In genomic region chr4:117304239-117305025, GRCm38 (mm10) we compare ENCODE assay signal across 8 mouse cellular contexts. TPM values are rescaled to one million over a fixed set of nuclear protein-coding genes. Genes with fewer than 3 reads are reported as not detected.
DNase-seq lines count a peak whose midpoint lies in the region; ATAC-seq lines count a peak whose summit lies in the region.

No protein-coding gene starts in this region.

- peak overlapping the region; percentile 34 for H3K9ac ChIP-seq in kidney, embryonic 14.5 days (ENCODE audit: low read depth, low read length)
- peak overlapping the region; percentile 26; the same call in 1 of the 2 replicates for H3K9ac ChIP-seq in neural tube, embryonic 12.5 days

- no peak for ATAC-seq in kidney, embryonic 14.5 days (ENCODE audit: low FRiP score, low TSS enrichment)
- ATAC-seq in neural tube, embryonic 12.5 days (ENCODE audit: low FRiP score, low read depth), result peak; percentile 26; the same call in 1 of the 2 replicates
- no peak for ATAC-seq in inflammation-experienced regulatory T-cells, adult 6 months

- no peak for DNase-seq in kidney, adult 8-10 months
- DNase-seq in embryonic facial prominence, embryonic 10.5 days (ENCODE audit: low spot score), result peak; percentile 49
- DNase-seq in limb, embryonic 10.5 days (ENCODE audit: low spot score), result peak; percentile 56
- DNase-seq in cerebellum, postnatal 4 days (ENCODE audit: low spot score in 2 of 2), result no peak
- DNase-seq in frontal cortex, postnatal 25 days (ENCODE audit: low spot score in 2 of 2), result no peak

- 2% methylated on average over 52 of the region's 54 CpGs for WGBS in kidney, embryonic 14.5 days
- WGBS in embryonic facial prominence, embryonic 10.5 days, result 3% methylated on average over 54 of the region's 54 CpGs
- WGBS in limb, embryonic 10.5 days, result 2% methylated on average over 54 of the region's 54 CpGs
- WGBS in neural tube, embryonic 12.5 days, result 4% methylated on average over 54 of the region's 54 CpGs

- H3K4me1 ChIP-seq in kidney, embryonic 14.5 days (ENCODE audit: control insufficient read depth, insufficient read depth, low read length), result peaks cover 27% of the 10 kb centered on the region
- peaks cover 51% of the 10 kb centered on the region for H3K4me1 ChIP-seq in embryonic facial prominence, embryonic 10.5 days
- H3K4me1 ChIP-seq in limb, embryonic 10.5 days, result peaks cover 49% of the 10 kb centered on the region
- peaks cover 40% of the 10 kb centered on the region for H3K4me1 ChIP-seq in neural tube, embryonic 12.5 days

- H3K27me3 ChIP-seq in kidney, embryonic 14.5 days (ENCODE audit: control insufficient read depth, insufficient read depth, low read length), result peaks cover 81% of the 10 kb centered on the region
- peaks cover 84% of the 10 kb centered on the region for H3K27me3 ChIP-seq in embryonic facial prominence, embryonic 10.5 days (replicated peaks; ENCODE audit: low read depth, poor library complexity, severe bottlenecking)
- H3K27me3 ChIP-seq in limb, embryonic 10.5 days (ENCODE audit: low read depth, poor library complexity, severe bottlenecking), result peaks cover 99% of the 10 kb centered on the region
- H3K27me3 ChIP-seq in neural tube, embryonic 12.5 days (replicated peaks), result peaks cover 64% of the 10 kb centered on the region

- peak overlapping the region; percentile 39 for H3K4me3 ChIP-seq in kidney, embryonic 14.5 days (ENCODE audit: low read length)
- H3K4me3 ChIP-seq in embryonic facial prominence, embryonic 10.5 days, result peak overlapping the region; percentile 60
- H3K4me3 ChIP-seq in limb, embryonic 10.5 days, result peak overlapping the region; percentile 57
- peak overlapping the region; percentile 31 for H3K4me3 ChIP-seq in neural tube, embryonic 12.5 days

- peak overlapping the region; percentile 70 for H3K4me2 ChIP-seq in kidney, embryonic 14.5 days (replicated peaks; ENCODE audit: low read depth, low read length)
- H3K4me2 ChIP-seq in neural tube, embryonic 12.5 days (replicated peaks), result peak overlapping the region; percentile 67

- H3K27ac ChIP-seq in kidney, embryonic 14.5 days (ENCODE audit: low read depth, low read length), result no peak overlapping the region
- H3K27ac ChIP-seq in embryonic facial prominence, embryonic 10.5 days (replicated peaks), result peak overlapping the region; percentile 36
- H3K27ac ChIP-seq in limb, embryonic 10.5 days, result peak overlapping the region; percentile 50; the same call in 1 of the 2 replicates
- no peak overlapping the region for H3K27ac ChIP-seq in neural tube, embryonic 12.5 days

- no peaks in the 10 kb centered on the region for H3K36me3 ChIP-seq in kidney, embryonic 14.5 days (ENCODE audit: control insufficient read depth, insufficient read depth, low read length)
- no peaks in the 10 kb centered on the region for H3K36me3 ChIP-seq in embryonic facial prominence, embryonic 10.5 days (replicated peaks)
- no peaks in the 10 kb centered on the region for H3K36me3 ChIP-seq in limb, embryonic 10.5 days
- H3K36me3 ChIP-seq in neural tube, embryonic 12.5 days, result no peaks in the 10 kb centered on the region

- no peaks in the 10 kb centered on the region for H3K9me3 ChIP-seq in kidney, embryonic 14.5 days (ENCODE audit: control insufficient read depth, low read length)
- H3K9me3 ChIP-seq in embryonic facial prominence, embryonic 10.5 days, result no peaks in the 10 kb centered on the region
- H3K9me3 ChIP-seq in limb, embryonic 10.5 days (replicated peaks), result no peaks in the 10 kb centered on the region
- H3K9me3 ChIP-seq in neural tube, embryonic 12.5 days, result no peaks in the 10 kb centered on the region

RNA-seq across cellular contexts. Expression of gene Armh1, which starts 52.5 kb away (rescaled TPM):
- polyA plus RNA-seq in kidney, embryonic 14.5 days (2014; fragmentation: Nextera tagmentation; extraction: Ambion mirVana), result 0.15 and 0.54 TPM in 2 replicates
- polyA plus RNA-seq in embryonic facial prominence, embryonic 10.5 days (2016; fragmentation: Nextera tagmentation; extraction: Ambion mirVana), result 0.26 TPM in 2 replicates
- 0.09 and 0.25 TPM in 2 replicates for polyA plus RNA-seq in limb, embryonic 10.5 days (2016; fragmentation: Nextera tagmentation; extraction: Ambion mirVana)
- 0.28 and 0.85 TPM in 2 replicates for polyA plus RNA-seq in neural tube, embryonic 12.5 days (2016; fragmentation: Nextera tagmentation; extraction: Ambion mirVana)
- polyA plus RNA-seq in inflammation-experienced regulatory T-cells, adult 6 months (2017; shearing (Covaris generic)), result not detected

RNA-seq across cellular contexts. Expression of gene Tmem53, which starts 52.7 kb away (rescaled TPM):
- 10.1 and 13.8 TPM in 2 replicates for polyA plus RNA-seq in kidney, embryonic 14.5 days (2014; fragmentation: Nextera tagmentation; extraction: Ambion mirVana)
- 10.8 and 11.6 TPM in 2 replicates for polyA plus RNA-seq in embryonic facial prominence, embryonic 10.5 days (2016; fragmentation: Nextera tagmentation; extraction: Ambion mirVana)
- polyA plus RNA-seq in limb, embryonic 10.5 days (2016; fragmentation: Nextera tagmentation; extraction: Ambion mirVana), result 6.2 and 9.2 TPM in 2 replicates
- polyA plus RNA-seq in neural tube, embryonic 12.5 days (2016; fragmentation: Nextera tagmentation; extraction: Ambion mirVana), result 7.0 and 8.0 TPM in 2 replicates
- polyA plus RNA-seq in inflammation-experienced regulatory T-cells, adult 6 months (2017; shearing (Covaris generic)), result under 1 TPM in 2 of 3 experiments, not detected in 1; 0.40 to 0.98 TPM

Comparison
In these comparisons a context has a peak if more than half of its experiments do, and no peak if none do; other contexts are left out.
1. H3K27ac ChIP-seq: peak in embryonic facial prominence, embryonic 10.5 days (single experiment) and limb, embryonic 10.5 days (single experiment); none in kidney, embryonic 14.5 days (single experiment) and neural tube, embryonic 12.5 days (single experiment).
2. DNase-seq: peak in embryonic facial prominence, embryonic 10.5 days (single experiment) and limb, embryonic 10.5 days (single experiment); none in kidney, adult 8-10 months (0 of 2), cerebellum, postnatal 4 days (0 of 2) and frontal cortex, postnatal 25 days (0 of 2).
3. Peak in every context shown above with its lines, with median percentiles within 50 percentile points of each other: H3K4me3 ChIP-seq.